Mouse (Mus musculus) spleen, adult 2 months (tissue): ENCODE data around the gene Asic2.

Experiments
- CTCF ChIP-seq: fragments of 200-500 bp; IDR thresholded peaks from 2 replicates; pipeline ENCODE4 v1.5.1; 2011; ENCODE audit warnings: mild to moderate bottlenecking, inconsistent platforms; ENCODE audit not compliant: insufficient read depth, insufficient read length, insufficient replicate concordance; ENCODE audit errors: extremely low read depth
- POLR2A ChIP-seq: fragments of 200-500 bp; IDR thresholded peaks from 2 replicates; pipeline ENCODE4 v1.6.1; 2011; ENCODE audit warnings: low read depth, low read length, inconsistent platforms

DNA sequence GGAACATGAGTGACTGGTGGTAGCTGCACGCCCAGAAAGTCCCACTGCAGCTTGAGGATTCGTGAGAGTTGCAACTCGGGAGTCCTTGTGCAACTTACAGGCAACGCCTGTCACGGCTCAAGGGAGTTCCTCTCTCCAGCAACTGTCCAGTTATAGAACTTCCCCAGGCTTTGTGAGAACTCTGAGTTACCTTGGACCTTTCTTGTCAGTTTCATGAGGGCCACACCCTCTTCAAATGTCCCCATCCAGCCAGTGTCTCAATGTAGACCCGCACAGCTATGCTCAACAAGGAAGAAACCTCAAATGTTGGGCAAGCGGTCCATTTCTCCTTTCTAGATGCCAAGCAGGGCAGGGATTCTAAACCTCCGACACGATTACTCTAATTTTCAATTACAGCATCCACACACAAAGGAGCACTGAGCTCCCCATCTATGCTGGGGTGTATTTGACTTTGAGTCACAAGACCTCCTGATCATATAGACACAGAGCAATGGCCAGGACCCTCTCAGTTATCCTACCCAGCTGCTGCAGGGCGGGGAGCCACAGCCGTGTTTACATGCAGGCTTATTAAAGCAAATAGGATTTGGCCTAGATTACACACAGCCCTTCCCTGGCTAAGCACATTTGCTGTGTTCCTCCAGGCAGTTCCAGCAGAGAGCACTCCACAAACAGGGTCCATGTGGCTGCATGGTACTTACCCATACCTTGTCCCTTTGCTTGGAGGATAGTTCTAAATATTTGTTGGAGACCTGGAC lies 161.2 kb downstream of the Asic2 start:
- TF ChIP-seq CTCF: no peak
- TF ChIP-seq POLR2A: no peak
